Mouse (Mus musculus) liver, postnatal 0 days (tissue): ENCODE data around the gene Miip.

Experiments used
- CTCF ChIP-seq: sonication (generic); IDR thresholded peaks from 2 replicates; pipeline ENCODE4 v1.5.1; 2016; ENCODE audit warnings: antibody characterized with exemption, low read depth
- EP300 ChIP-seq: IDR thresholded peaks from 2 replicates; pipeline ENCODE4 v1.6.1; 2016; ENCODE audit warnings: antibody characterized with exemption, low read depth, mild to moderate bottlenecking

- TF ChIP-seq CTCF (no peak), EP300 (no peak)
Observed at GRCm38 (mm10) chr4:147888237-147888636, 19.6 kb upstream of the Miip start.
